Mouse (Mus musculus) liver, embryonic 14.5 days (tissue): ENCODE measurements around the gene Arhgap30.
A peak's percentile ranks its signal among the peaks of the same experiment; 100 is the strongest.

ENCODE experiments used
- CTCF ChIP-seq: IDR thresholded peaks from 2 replicates; pipeline ENCODE4 v1.5.1; 2016; ENCODE audit warnings: antibody characterized with exemption, low read depth, control low read depth
- EP300 ChIP-seq: IDR thresholded peaks from 2 replicates; pipeline ENCODE4 v1.6.1; 2016; ENCODE audit warnings: antibody characterized with exemption, low read depth

GRCm38 (mm10) chr1:171343922-171344677 is 44.7 kb upstream of the Arhgap30 start:
- TF ChIP-seq EP300 (no peak), CTCF (0 out of 2 replicates have a peak, but pooled peaks have one; percentile 19)
